Mouse (Mus musculus) kidney, embryonic 14.5 days (tissue): ENCODE data around the gene Gm4791. TPM values are rescaled to one million over a fixed set of nuclear protein-coding genes. Genes with fewer than 3 reads are reported as not detected.
A peak's percentile ranks its signal among the peaks of the same experiment; 100 is the strongest.

Experiments used
- ATAC-seq: fragments of 200-750 bp; cut with Nextera tagmentation; 2 replicates; pipeline ENCODE4 v1.8.0; 2017; ENCODE audit warnings: moderate number of reproducible peaks, mild to moderate bottlenecking, moderate TSS enrichment, moderate library complexity; ENCODE audit not compliant: low FRiP score, low TSS enrichment
- H3K27ac ChIP-seq: fragments of 300-500 bp; sonication (generic); 2 replicates; pipeline ENCODE4 v1.5.1; 2014; ENCODE audit warnings: low read depth, mild to moderate bottlenecking, low read length, moderate library complexity, mixed read lengths
- H3K27me3 ChIP-seq: fragments of 300-500 bp; sonication (generic); 2 replicates; pipeline ENCODE4 v1.6.1; 2014; ENCODE audit warnings: mild to moderate bottlenecking, low read length; ENCODE audit not compliant: control insufficient read depth, insufficient read depth
- H3K36me3 ChIP-seq: fragments of 300-500 bp; sonication (generic); 2 replicates; pipeline ENCODE4 v1.6.1; 2014; ENCODE audit warnings: low read length, mixed read lengths; ENCODE audit not compliant: control insufficient read depth, insufficient read depth
- H3K4me1 ChIP-seq: fragments of 300-500 bp; sonication (generic); 2 replicates; pipeline ENCODE4 v1.6.1; 2014; ENCODE audit warnings: low read length, mixed read lengths; ENCODE audit not compliant: control insufficient read depth, insufficient read depth
- H3K4me2 ChIP-seq: fragments of 300-500 bp; sonication (generic); replicated peaks from 2 replicates; pipeline ENCODE4 v1.6.1; 2014; ENCODE audit warnings: low read depth, mild to moderate bottlenecking, low read length
- H3K4me3 ChIP-seq: fragments of 300-500 bp; sonication (generic); 2 replicates; pipeline ENCODE4 v1.5.1; 2014; ENCODE audit warnings: mild to moderate bottlenecking, low read length
- H3K9ac ChIP-seq: fragments of 300-500 bp; sonication (generic); 2 replicates; pipeline ENCODE4 v1.6.1; 2014; ENCODE audit warnings: low read depth, mild to moderate bottlenecking, low read length, moderate library complexity
- H3K9me3 ChIP-seq: fragments of 300-500 bp; sonication (generic); 2 replicates; pipeline ENCODE4 v1.6.1; 2016; ENCODE audit warnings: low read length; ENCODE audit not compliant: control insufficient read depth
- WGBS: fragments of 180-500 bp; shearing (Covaris S2); extraction: QIAGEN DNeasy Blood & Tissue Kit; methylation state at CpG from one replicate; pipeline ENCODE4 v1.1.7; 2014; 5-methylcytosine and 5-hydroxymethylcytosine counted together
- polyA plus RNA-seq: library from polyadenylated mRNA; unstranded; fragments of >200 nt; fragmentation: Nextera tagmentation; extraction: Ambion mirVana; gene quantifications from 2 replicates; pipeline ENCODE4 v1.2.1, GENCODE M21; 2014

Gene Gm4791
- polyA plus RNA-seq: not detected in 2 replicates

DNA sequence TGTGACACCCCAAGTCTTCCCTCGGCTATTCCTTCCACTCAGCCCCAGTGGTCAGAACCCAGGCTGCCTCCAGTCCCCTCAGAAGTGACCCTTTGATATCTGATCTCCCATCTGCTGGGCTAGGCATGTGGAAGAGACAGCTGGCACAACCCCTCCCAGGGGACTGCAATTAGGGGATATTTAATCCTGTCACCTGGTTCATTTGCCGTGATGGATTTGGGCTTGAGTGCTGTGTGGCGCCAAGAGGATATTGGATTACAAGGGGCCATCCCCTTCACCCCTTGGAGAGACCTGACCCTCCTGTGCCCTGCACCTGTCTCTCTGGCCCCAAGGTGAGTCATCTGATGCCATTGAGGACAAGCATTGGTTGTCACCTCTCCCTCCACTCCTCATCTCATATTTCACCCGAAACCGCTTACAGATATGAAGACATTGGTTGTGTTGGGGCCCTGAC, at the start of gene Gm4791:
Gene Gm4791, plus strand, starts transcription at position 404 of the 454 bp plus-strand sequence.
- H3K9me3 ChIP-seq: no peaks in the 10 kb centered on the region
- no peaks in the 10 kb centered on the region for H3K4me1 ChIP-seq
- no peak within 1 kb of the TSS for H3K4me3 ChIP-seq
- no peaks in the 10 kb centered on the region for H3K36me3 ChIP-seq
- H3K27me3 ChIP-seq: no peaks in the 10 kb centered on the region
- no peak within 1 kb of the TSS for H3K9ac ChIP-seq
- H3K4me2 ChIP-seq: no peak within 1 kb of the TSS
- peak; percentile 92 for ATAC-seq
- no peak within 1 kb of the TSS for H3K27ac ChIP-seq
- 12% methylated on average over 5 of the region's 5 CpGs for WGBS

- Histone ChIP-seq H3K27me3 (no peaks in the 10 kb centered on the region), H3K9me3 (no peaks in the 10 kb centered on the region), H3K4me1 (peaks cover 6% of the 10 kb centered on the region), H3K9ac (no peak overlapping the region), H3K4me2 (no peak overlapping the region), H3K36me3 (no peaks in the 10 kb centered on the region), H3K4me3 (no peak overlapping the region), H3K27ac (no peak overlapping the region)
- 62% methylated on average over 6 of the region's 6 CpGs for WGBS
- no peak for ATAC-seq
Observed at GRCm38 (mm10) chr9:46956286-46956685, 42.3 kb upstream of the Gm4791 start.

- H3K27ac ChIP-seq: no peak overlapping the region
- ATAC-seq: no peak
- 80% methylated on average over 8 of the region's 8 CpGs for WGBS
Observed at GRCm38 (mm10) chr9:46957420-46957950, 41.1 kb upstream of the Gm4791 start.

GRCm38 (mm10) chr9:46966028-46966427, 32.5 kb upstream of the Gm4791 start:
- H3K4me3 ChIP-seq: no peak overlapping the region
- H3K27me3 ChIP-seq: no peaks in the 10 kb centered on the region
- no peaks in the 10 kb centered on the region for H3K36me3 ChIP-seq
- H3K4me1 ChIP-seq: no peaks in the 10 kb centered on the region
- no peak for ATAC-seq
- 79% methylated on average over 5 of the region's 5 CpGs for WGBS
- H3K4me2 ChIP-seq: no peak overlapping the region
- no peaks in the 10 kb centered on the region for H3K9me3 ChIP-seq
- no peak overlapping the region for H3K9ac ChIP-seq
- H3K27ac ChIP-seq: no peak overlapping the region

More at GRCm38 (mm10) chr9:46957420-46957950, 41.1 kb upstream of the Gm4791 start:
- no peaks in the 10 kb centered on the region for H3K9me3 ChIP-seq
- H3K4me1 ChIP-seq: peaks cover 6% of the 10 kb centered on the region
- H3K4me3 ChIP-seq: no peak overlapping the region
- H3K4me2 ChIP-seq: no peak overlapping the region
- no peak overlapping the region for H3K9ac ChIP-seq
- H3K27me3 ChIP-seq: no peaks in the 10 kb centered on the region
- no peaks in the 10 kb centered on the region for H3K36me3 ChIP-seq

DNA sequence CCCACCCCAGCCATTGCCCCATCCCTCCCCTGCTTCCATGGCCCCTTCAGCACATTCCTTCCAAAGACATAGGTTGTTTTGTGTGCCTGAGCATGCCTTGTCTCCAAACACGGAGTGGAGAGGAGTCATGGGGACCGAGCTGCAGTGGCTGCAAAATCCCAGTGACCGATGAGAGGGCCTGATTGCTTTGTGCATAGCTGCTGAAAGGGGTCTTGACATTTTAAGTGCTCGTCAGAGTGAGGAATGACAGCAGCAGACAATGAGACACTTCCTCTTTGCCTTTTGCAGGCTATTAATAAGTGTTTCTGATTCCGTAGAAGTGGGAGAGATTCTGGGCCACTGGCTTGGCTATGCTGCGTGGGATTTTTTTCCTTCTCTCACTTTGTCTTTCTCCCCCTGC, 29.6 kb upstream of the Gm4791 start:
- no peak overlapping the region for H3K4me3 ChIP-seq
- ATAC-seq: no peak
- no peaks in the 10 kb centered on the region for H3K9me3 ChIP-seq
- H3K9ac ChIP-seq: no peak overlapping the region
- no peaks in the 10 kb centered on the region for H3K4me1 ChIP-seq
- no peaks in the 10 kb centered on the region for H3K36me3 ChIP-seq
- H3K4me2 ChIP-seq: no peak overlapping the region
- WGBS: 19% methylated on average over 6 of the region's 6 CpGs
- no peaks in the 10 kb centered on the region for H3K27me3 ChIP-seq
- H3K27ac ChIP-seq: no peak overlapping the region

- H3K4me1 ChIP-seq: no peaks in the 10 kb centered on the region
- H3K27me3 ChIP-seq: no peaks in the 10 kb centered on the region
- H3K4me2 ChIP-seq: no peak overlapping the region
- H3K36me3 ChIP-seq: no peaks in the 10 kb centered on the region
- 54% methylated on average over 6 of the region's 6 CpGs for WGBS
- H3K4me3 ChIP-seq: no peak overlapping the region
- H3K27ac ChIP-seq: no peak overlapping the region
- no peaks in the 10 kb centered on the region for H3K9me3 ChIP-seq
- ATAC-seq: no peak
- no peak overlapping the region for H3K9ac ChIP-seq
Observed at GRCm38 (mm10) chr9:46969406-46969805, 29.1 kb upstream of the Gm4791 start.

DNA sequence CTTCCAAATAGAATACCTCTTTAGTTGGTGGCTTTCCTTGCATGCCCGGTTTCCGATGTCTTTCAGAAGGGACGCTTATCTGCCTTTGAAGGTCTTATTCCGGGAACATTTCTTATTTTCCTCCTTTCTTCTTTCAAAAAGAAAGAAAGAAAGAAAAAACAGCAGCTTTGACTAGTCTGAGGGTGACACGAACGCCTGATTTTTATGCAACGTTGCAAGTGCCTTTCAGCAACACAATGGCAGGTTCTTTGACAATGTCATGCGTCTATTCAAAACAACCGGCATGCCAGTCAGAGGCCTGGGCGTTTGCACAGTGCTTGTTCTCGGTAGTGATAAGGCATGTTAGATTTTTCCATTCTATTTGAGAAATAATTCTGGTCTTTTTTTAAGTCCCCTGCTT, 19.7 kb upstream of the Gm4791 start:
- H3K4me1 ChIP-seq: no peaks in the 10 kb centered on the region

GRCm38 (mm10) chr9:46980111-46980510, 18.4 kb upstream of the Gm4791 start:
- Histone ChIP-seq H3K27me3 (0 out of 2 replicates have a peak, but pooled peaks cover 4% of the 10 kb centered on the region), H3K4me2 (no peak overlapping the region), H3K9ac (no peak overlapping the region), H3K4me1 (no peaks in the 10 kb centered on the region), H3K4me3 (no peak overlapping the region), H3K36me3 (no peaks in the 10 kb centered on the region), H3K27ac (no peak overlapping the region), H3K9me3 (no peaks in the 10 kb centered on the region)
- no peak for ATAC-seq
- WGBS: 4% methylated on average over 2 of the region's 2 CpGs

More for the DNA sequence above, 19.7 kb upstream of the Gm4791 start:
- Histone ChIP-seq H3K4me3 (no peak overlapping the region), H3K27me3 (0 out of 2 replicates have a peak, but pooled peaks cover 4% of the 10 kb centered on the region), H3K4me2 (no peak overlapping the region), H3K9me3 (no peaks in the 10 kb centered on the region), H3K36me3 (no peaks in the 10 kb centered on the region), H3K27ac (no peak overlapping the region), H3K9ac (no peak overlapping the region)
- no peak for ATAC-seq
- 76% methylated on average over 11 of the region's 11 CpGs for WGBS

DNA sequence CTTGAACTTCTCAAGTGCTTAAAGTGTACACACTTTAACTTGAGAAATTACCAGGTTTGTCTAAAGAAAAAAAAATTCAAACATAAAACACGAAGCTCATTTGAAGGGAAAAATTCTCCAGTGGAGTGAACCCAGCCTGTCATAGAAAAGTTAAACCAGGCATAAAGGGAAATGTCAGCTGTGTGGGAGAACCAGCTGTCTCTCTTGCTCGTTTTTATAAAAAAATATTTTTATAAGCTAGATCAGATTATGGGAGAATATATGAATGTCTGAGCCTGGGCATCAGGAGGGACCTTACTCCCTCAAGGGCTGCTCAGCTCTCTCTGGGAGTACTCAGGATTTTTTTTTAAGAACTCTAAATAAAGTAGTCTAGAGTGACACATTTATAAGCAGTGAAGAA, 15.1 kb upstream of the Gm4791 start:
- no peaks in the 10 kb centered on the region for H3K9me3 ChIP-seq
- no peak overlapping the region for H3K4me2 ChIP-seq
- H3K4me1 ChIP-seq: no peaks in the 10 kb centered on the region
- 39% methylated on average over 2 of the region's 2 CpGs for WGBS
- H3K36me3 ChIP-seq: no peaks in the 10 kb centered on the region
- 0 out of 2 replicates have a peak, but pooled peaks cover 4% of the 10 kb centered on the region for H3K27me3 ChIP-seq
- no peak overlapping the region for H3K27ac ChIP-seq
- H3K9ac ChIP-seq: no peak overlapping the region
- no peak overlapping the region for H3K4me3 ChIP-seq
- ATAC-seq: no peak
